In the genomic region with DNA sequence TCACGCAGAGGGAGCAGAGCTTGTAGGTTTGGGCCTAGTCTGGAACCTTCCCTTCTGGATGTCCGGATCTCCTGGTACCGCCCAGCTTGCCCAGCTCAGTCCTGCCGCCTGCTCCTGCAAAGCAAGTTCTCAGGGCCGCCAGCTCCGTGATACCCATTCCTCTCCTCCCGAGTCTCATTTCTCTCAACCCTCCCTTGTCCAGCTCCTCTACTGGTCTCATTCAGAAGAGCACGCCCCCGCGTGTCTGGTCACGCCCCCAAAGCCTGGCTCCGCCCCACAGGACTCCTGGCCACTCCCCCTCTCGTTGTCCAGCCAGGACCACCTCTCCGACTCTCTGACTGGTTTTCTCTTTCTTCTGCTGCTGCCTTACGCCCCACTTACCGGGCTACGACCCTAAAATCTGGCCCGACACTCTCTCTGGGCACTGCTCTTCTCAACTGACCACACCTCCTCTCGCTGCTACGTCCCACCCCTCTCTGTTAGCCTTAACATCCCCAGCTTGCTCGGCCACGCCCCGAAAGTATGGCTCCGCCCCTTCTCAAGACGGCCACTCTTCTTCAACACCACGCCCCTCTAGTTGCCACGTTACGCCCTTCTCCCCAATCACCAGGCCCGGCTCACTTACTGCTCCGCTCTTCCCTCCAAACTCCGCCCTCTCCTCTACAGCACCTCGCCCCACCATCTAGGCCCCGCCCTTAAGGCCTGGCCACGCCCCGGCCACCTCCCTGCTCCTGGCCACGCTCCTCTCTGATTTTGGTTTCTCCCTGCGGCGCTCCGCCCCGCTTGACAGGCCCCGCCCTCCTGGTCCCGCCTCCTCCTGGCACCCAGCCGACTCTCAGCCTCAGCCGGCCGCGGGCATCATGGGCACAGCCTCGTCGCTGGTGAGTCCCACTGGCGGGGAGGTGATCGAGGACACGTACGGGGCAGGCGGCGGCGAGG, we compare ENCODE assay signal across 7 mouse cellular contexts. TPM values are rescaled to one million over a fixed set of nuclear protein-coding genes. Genes with fewer than 3 reads are reported as not detected.
DNase-seq lines count a peak whose midpoint lies in the region; ATAC-seq lines count a peak whose summit lies in the region.

Gene Nphp3 (plus strand): TSS at position 624 of the 939 bp plus-strand sequence.

- H3K27ac ChIP-seq in intestine, embryonic 16.5 days (ENCODE audit: low read length): peak within 1 kb of the TSS; percentile 90
- H3K27ac ChIP-seq in midbrain, embryonic 11.5 days (ENCODE audit: low read depth, low read length): peak within 1 kb of the TSS; percentile 48; the same call in 1 of the 2 replicates

- H3K36me3 ChIP-seq in intestine, embryonic 16.5 days (ENCODE audit: control insufficient read depth, insufficient read depth, low read length): no peaks in the 10 kb centered on the region
- no peaks in the 10 kb centered on the region for H3K36me3 ChIP-seq in midbrain, embryonic 11.5 days (ENCODE audit: control insufficient read depth, insufficient read depth, low read length)

- H3K9me3 ChIP-seq in intestine, embryonic 16.5 days (ENCODE audit: control insufficient read depth, low read length): no peaks in the 10 kb centered on the region
- H3K9me3 ChIP-seq in midbrain, embryonic 11.5 days (ENCODE audit: control insufficient read depth, low read length): no peaks in the 10 kb centered on the region

- H3K9ac ChIP-seq in intestine, embryonic 16.5 days (ENCODE audit: low read depth, low read length): peak within 1 kb of the TSS; percentile 75
- peak within 1 kb of the TSS; percentile 62 for H3K9ac ChIP-seq in midbrain, embryonic 11.5 days (ENCODE audit: low read length)

- WGBS in intestine, embryonic 16.5 days: under 1% methylated on average over 55 of the region's 55 CpGs
- WGBS in midbrain, embryonic 11.5 days: under 1% methylated on average over 55 of the region's 55 CpGs

- intact Hi-C loops in left cerebral cortex, postnatal 36 days (cut with DNase I): loop anchor here (10.0 kb wide), 1 partner anchor 637 kb away; the partner anchor contains the start of gene Cdv3

- peaks cover 7% of the 10 kb centered on the region; the same call in 1 of the 2 replicates for H3K4me1 ChIP-seq in intestine, embryonic 16.5 days (ENCODE audit: control insufficient read depth, insufficient read depth, low read length)
- H3K4me1 ChIP-seq in midbrain, embryonic 11.5 days (ENCODE audit: control insufficient read depth, insufficient read depth, low read length): no peaks in the 10 kb centered on the region

- H3K4me2 ChIP-seq in intestine, embryonic 16.5 days (ENCODE audit: low read depth, low read length): peak within 1 kb of the TSS; percentile 83
- H3K4me2 ChIP-seq in midbrain, embryonic 11.5 days: peak within 1 kb of the TSS; percentile 75

- ATAC-seq in intestine, embryonic 16.5 days: peak; percentile 97
- peak; percentile 98 for ATAC-seq in midbrain, embryonic 11.5 days (ENCODE audit: low FRiP score)

- H3K4me3 ChIP-seq in intestine, embryonic 16.5 days (ENCODE audit: low read length): peak within 1 kb of the TSS; percentile 71
- H3K4me3 ChIP-seq in midbrain, embryonic 11.5 days (ENCODE audit: low read depth, low read length): peak within 1 kb of the TSS; percentile 60

- H3K27me3 ChIP-seq in intestine, embryonic 16.5 days (replicated peaks; ENCODE audit: control insufficient read depth, insufficient read depth, low read length): no peaks in the 10 kb centered on the region
- no peaks in the 10 kb centered on the region for H3K27me3 ChIP-seq in midbrain, embryonic 11.5 days (ENCODE audit: control insufficient read depth, insufficient read depth, low read length)

- peak; percentile 100 for DNase-seq in adrenal gland, adult 8-10 months
- peak; percentile 100 for DNase-seq in embryo, embryonic 9.5 days (ENCODE audit: extremely low spot score)
- peak; percentile 96 to 99 for DNase-seq in gastrocnemius, postnatal 4 days (ENCODE audit: low spot score in 2 of 2)
- DNase-seq in left cerebral cortex, postnatal 36 days (ENCODE audit: low spot score in 2 of 2): peak; percentile 98
- peak; percentile 100 for DNase-seq in midbrain, embryonic 11.5 days (ENCODE audit: low spot score, missing footprints)
- DNase-seq in skeletal muscle tissue, adult 2 months (ENCODE audit: low read depth, low spot score): peak; percentile 100

RNA-seq across cellular contexts. Expression of gene Nphp3, which starts in this region (rescaled TPM):
- 10 to 100 TPM in 1 of 4 experiments, 1 to 10 TPM in 3; 5.4 to 12.6 (median 7.6) TPM for total RNA-seq in adrenal gland, adult 8-10 months (2022)
- total RNA-seq in gastrocnemius, postnatal 4 days (2021): 1 to 10 TPM; 4.8 to 6.5 TPM
- polyA plus RNA-seq in intestine, embryonic 16.5 days (2015; fragmentation: Nextera tagmentation; extraction: Ambion mirVana): 2.3 and 2.5 TPM in 2 replicates
- 1 to 10 TPM; 5.4 to 7.6 TPM for total RNA-seq in left cerebral cortex, postnatal 36 days (2021)
- 3.3 and 3.5 TPM in 2 replicates for polyA plus RNA-seq in midbrain, embryonic 11.5 days (2014; fragmentation: Nextera tagmentation; extraction: Ambion mirVana)

Comparison
In these comparisons a context has a peak if more than half of its experiments do, and no peak if none do; other contexts are left out.
1. Peak in every context shown above with its lines: DNase-seq, ATAC-seq, H3K4me3 ChIP-seq and H3K27ac ChIP-seq.